Mouse (Mus musculus) C2C12 (cell line): ENCODE data around the gene Bak1. TPM values are rescaled to one million over a fixed set of nuclear protein-coding genes. Genes with fewer than 3 reads are reported as not detected.
A peak's percentile ranks its signal among the peaks of the same experiment; 100 is the strongest.

Experiments used
- H3K27me3 ChIP-seq: one replicate; pipeline ENCODE4 v1.6.1; 2011; ENCODE audit not compliant: control insufficient read depth, insufficient read depth, insufficient read length
- H3K36me3 ChIP-seq: one replicate; pipeline ENCODE4 v1.6.1; 2011; ENCODE audit not compliant: control insufficient read depth, insufficient read depth
- H3K4me3 ChIP-seq: one replicate; pipeline ENCODE4 v1.5.1; 2011; ENCODE audit warnings: mild to moderate bottlenecking, control low read depth; ENCODE audit not compliant: poor library complexity, insufficient read depth, severe bottlenecking
- H3K79me2 ChIP-seq: one replicate; pipeline ENCODE4 v1.6.1; 2011; ENCODE audit not compliant: control insufficient read depth, insufficient read depth
- H3K79me3 ChIP-seq: one replicate; pipeline ENCODE4 v1.6.1; 2011; ENCODE audit warnings: low read depth, control low read depth
- H3ac ChIP-seq: one replicate; pipeline ENCODE3; 2011; ENCODE audit warnings: low read depth; ENCODE audit not compliant: control insufficient read depth, insufficient read length
- CEBPB ChIP-seq: IDR thresholded peaks from one replicate; pipeline ENCODE4 v1.6.1; 2011; ENCODE audit warnings: low read depth, mild to moderate bottlenecking, control low read depth, moderate library complexity
- CTCF ChIP-seq: IDR thresholded peaks from one replicate; pipeline ENCODE4 v1.5.1; 2011; ENCODE audit not compliant: control insufficient read depth, insufficient read depth, insufficient read length
- FOSL1 ChIP-seq: IDR thresholded peaks from one replicate; pipeline ENCODE4 v1.8.0; 2011; ENCODE audit warnings: mild to moderate bottlenecking, low read length; ENCODE audit not compliant: poor library complexity, insufficient read depth, severe bottlenecking
- MAX ChIP-seq: IDR thresholded peaks from one replicate; pipeline ENCODE4 v1.6.1; 2011; ENCODE audit warnings: mild to moderate bottlenecking, control low read depth
- MYOD1 ChIP-seq: IDR thresholded peaks from one replicate; pipeline ENCODE4 v1.6.1; 2011; ENCODE audit warnings: low read depth; ENCODE audit not compliant: control insufficient read depth, insufficient read length
- MYOG ChIP-seq: IDR thresholded peaks from one replicate; pipeline ENCODE4 v1.6.1; 2011; ENCODE audit not compliant: control insufficient read depth, insufficient read length; ENCODE audit errors: extremely low read depth
- USF1 ChIP-seq: IDR thresholded peaks from one replicate; pipeline ENCODE4 v1.6.1; 2011; ENCODE audit warnings: low read depth, mild to moderate bottlenecking, control low read depth, moderate library complexity
- polyA plus RNA-seq: library from polyadenylated mRNA; unstranded; fragments of >200 nt; fragmentation: generic; extraction: Trizol; gene quantifications from one replicate; pipeline ENCODE4 v1.2.1, GENCODE M21; 2012; ENCODE audit warnings: missing spikeins

Bak1 gene
- polyA plus RNA-seq, 1 experiment = 95.1 TPM

DNA sequence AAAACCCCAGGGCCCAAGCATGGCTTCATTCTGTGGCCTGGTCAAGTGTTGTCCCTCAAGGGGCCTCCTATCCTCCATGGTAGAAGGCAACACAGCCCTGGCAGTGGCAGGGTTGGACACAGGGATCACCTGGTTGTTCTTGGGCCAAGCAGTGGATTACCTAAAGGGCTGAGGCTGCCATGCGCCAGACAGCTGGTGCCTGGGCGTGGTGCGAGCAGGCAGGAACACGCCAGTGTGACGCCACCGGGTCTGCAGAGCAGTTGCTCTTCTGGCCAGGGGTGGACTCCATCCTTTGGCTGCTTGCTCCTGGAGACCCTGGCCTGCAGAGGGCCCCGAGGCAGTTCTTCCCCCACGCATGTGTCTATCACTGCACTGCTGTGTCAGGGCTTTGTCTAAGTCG lies 45.0 kb upstream of the Bak1 start:
- H3K79me2 ChIP-seq = peaks cover 63% of the 10 kb centered on the region
- H3K27me3 ChIP-seq = no peaks in the 10 kb centered on the region
- no peak overlapping the region for H3K4me3 ChIP-seq
- H3ac ChIP-seq = no peak overlapping the region
- H3K36me3 ChIP-seq = peaks cover 6% of the 10 kb centered on the region
- TF ChIP-seq MYOD1 (no peak), MYOG (no peak), CTCF (no peak), MAX (no peak), FOSL1 (no peak), CEBPB (no peak), USF1 (no peak)
- peaks cover 18% of the 10 kb centered on the region for H3K79me3 ChIP-seq

- Histone ChIP-seq H3K79me2 (peaks cover 60% of the 10 kb centered on the region), H3K4me3 (no peak overlapping the region), H3K27me3 (no peaks in the 10 kb centered on the region), H3K36me3 (peaks cover 6% of the 10 kb centered on the region), H3ac (no peak overlapping the region), H3K79me3 (peaks cover 18% of the 10 kb centered on the region)
- TF ChIP-seq MAX (no peak), MYOD1 (no peak), CTCF (no peak), USF1 (no peak), MYOG (no peak), FOSL1 (no peak), CEBPB (no peak)
Measured at GRCm38 (mm10) chr17:27073126-27073525, 44.3 kb upstream of the Bak1 start.

DNA sequence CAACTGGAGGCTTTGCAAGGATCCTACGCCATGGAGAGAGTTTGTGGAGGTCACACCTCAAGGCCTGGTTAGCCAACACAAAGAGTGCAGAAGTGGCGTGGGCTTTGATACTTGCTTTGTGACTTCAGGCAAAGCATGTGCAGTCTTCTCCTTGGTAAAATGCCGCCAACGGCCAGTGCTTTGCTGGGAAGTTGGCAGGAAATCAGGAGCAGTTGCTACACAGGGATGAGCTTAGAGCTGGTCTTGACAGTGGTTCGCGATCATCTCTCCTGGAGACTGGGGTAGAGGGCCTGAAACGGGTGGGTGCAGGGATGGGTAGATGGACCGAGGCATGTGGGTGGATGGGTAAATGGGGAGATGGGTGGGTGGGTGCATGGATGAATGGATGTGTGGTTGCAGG lies 43.6 kb upstream of the Bak1 start:
- peaks cover 16% of the 10 kb centered on the region for H3K79me3 ChIP-seq
- no peak overlapping the region for H3ac ChIP-seq
- H3K4me3 ChIP-seq = no peak overlapping the region
- H3K27me3 ChIP-seq = no peaks in the 10 kb centered on the region
- peaks cover 6% of the 10 kb centered on the region for H3K36me3 ChIP-seq
- no peak for TF ChIP-seq MYOG
- no peak for TF ChIP-seq MAX
- TF ChIP-seq MYOD1 = no peak
- TF ChIP-seq CEBPB = no peak
- TF ChIP-seq CTCF = no peak
- no peak for TF ChIP-seq USF1
- TF ChIP-seq FOSL1 = no peak
- H3K79me2 ChIP-seq = peaks cover 54% of the 10 kb centered on the region

GRCm38 (mm10) chr17:27071630-27072029 lies 42.8 kb upstream of the Bak1 start:
- no peak overlapping the region for H3ac ChIP-seq
- H3K27me3 ChIP-seq = no peaks in the 10 kb centered on the region
- H3K36me3 ChIP-seq = peaks cover 6% of the 10 kb centered on the region
- peaks cover 54% of the 10 kb centered on the region for H3K79me2 ChIP-seq
- H3K79me3 ChIP-seq = peaks cover 16% of the 10 kb centered on the region
- TF ChIP-seq USF1 (no peak), CTCF (peak; percentile 10)
- H3K4me3 ChIP-seq = no peak overlapping the region

DNA sequence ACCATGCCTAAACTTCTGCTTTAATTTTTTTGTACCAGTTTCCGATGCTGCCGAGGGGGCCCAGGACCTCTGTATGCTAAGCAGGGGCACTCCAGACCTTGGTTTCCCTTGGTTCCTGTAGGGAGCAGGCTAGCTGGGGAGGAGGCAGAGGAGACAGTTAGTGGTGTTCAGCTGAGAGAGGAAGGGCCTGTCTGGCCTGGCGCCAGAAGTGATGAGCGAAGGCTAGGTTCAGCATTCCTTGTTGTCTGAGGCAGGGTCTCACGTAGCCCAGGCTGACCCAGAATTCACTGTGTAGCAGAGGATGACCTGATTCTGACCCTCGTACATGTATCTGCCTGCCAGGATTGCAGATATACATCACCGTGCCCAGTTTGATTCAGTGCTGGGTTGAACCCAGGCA lies 42.1 kb upstream of the Bak1 start:
- TF ChIP-seq CTCF = no peak
- TF ChIP-seq CEBPB = no peak
- no peak for TF ChIP-seq MYOD1
- no peaks in the 10 kb centered on the region for H3K27me3 ChIP-seq
- H3ac ChIP-seq = no peak overlapping the region
- H3K4me3 ChIP-seq = no peak overlapping the region
- H3K79me3 ChIP-seq = peaks cover 18% of the 10 kb centered on the region
- H3K36me3 ChIP-seq = peaks cover 4% of the 10 kb centered on the region
- H3K79me2 ChIP-seq = peaks cover 56% of the 10 kb centered on the region

GRCm38 (mm10) chr17:27069071-27069470 lies 40.3 kb upstream of the Bak1 start:
- H3K36me3 ChIP-seq = no peaks in the 10 kb centered on the region
- no peaks in the 10 kb centered on the region for H3K27me3 ChIP-seq
- TF ChIP-seq CEBPB (no peak), USF1 (no peak), FOSL1 (no peak), MAX (no peak), MYOG (no peak), CTCF (no peak), MYOD1 (no peak)
- peaks cover 74% of the 10 kb centered on the region for H3K79me2 ChIP-seq
- peaks cover 24% of the 10 kb centered on the region for H3K79me3 ChIP-seq
- H3ac ChIP-seq = no peak overlapping the region
- no peak overlapping the region for H3K4me3 ChIP-seq
